In genomic region chr11:96413527-96413926, GRCm38 (mm10) we compare ENCODE assay signal across 7 mouse cellular contexts. TPM values are rescaled to one million over a fixed set of nuclear protein-coding genes. Genes with fewer than 3 reads are reported as not detected.
A peak's percentile ranks its signal among the peaks of the same experiment; 100 is the strongest.
DNase-seq lines count a peak whose midpoint lies in the region; ATAC-seq and TF ChIP-seq lines count a peak whose summit lies in the region.

No protein-coding gene starts in this region.

- H3K27me3 ChIP-seq in intestine, embryonic 14.5 days (replicated peaks; ENCODE audit: control insufficient read depth, insufficient read depth, low read length): no peaks in the 10 kb centered on the region
- H3K27me3 ChIP-seq in limb, embryonic 14.5 days (ENCODE audit: control insufficient read depth, insufficient read depth, low read length): peaks cover 18% of the 10 kb centered on the region

- 16% methylated on average over 8 of the region's 8 CpGs for WGBS in intestine, embryonic 14.5 days
- WGBS in limb, embryonic 14.5 days: 6% methylated on average over 8 of the region's 8 CpGs

- H3K36me3 ChIP-seq in intestine, embryonic 14.5 days (ENCODE audit: control insufficient read depth, insufficient read depth, low read length): no peaks in the 10 kb centered on the region
- no peaks in the 10 kb centered on the region for H3K36me3 ChIP-seq in limb, embryonic 14.5 days (ENCODE audit: control insufficient read depth, insufficient read depth, low read length)

- peak; percentile 37 for DNase-seq in urinary bladder, postnatal 25 days (ENCODE audit: low spot score)
- DNase-seq in urinary bladder, postnatal 10 days (ENCODE audit: low spot score): no peak
- DNase-seq in forelimb bud, embryonic 11.5 days (ENCODE audit: low read depth, low spot score): peak; percentile 74
- peak; percentile 69 for DNase-seq in intestine, embryonic 14.5 days (ENCODE audit: low spot score)
- DNase-seq in limb, embryonic 14.5 days (ENCODE audit: low spot score): peak; percentile 83
- peak; percentile 54 for DNase-seq in testis, postnatal 10 days (ENCODE audit: low spot score)

- no peak overlapping the region for H3K9ac ChIP-seq in intestine, embryonic 14.5 days (ENCODE audit: low read length)
- no peak overlapping the region for H3K9ac ChIP-seq in limb, embryonic 14.5 days (ENCODE audit: low read depth, low read length, severe bottlenecking)

- TF ChIP-seq POLR2A in limb, embryonic 14.5 days (IDR thresholded peaks at IDR 0.05; ENCODE audit: borderline replicate concordance, extremely low read depth, insufficient read depth, insufficient read length): no peak

- peaks cover 13% of the 10 kb centered on the region; the same call in 1 of the 2 replicates for H3K4me1 ChIP-seq in intestine, embryonic 14.5 days (replicated peaks; ENCODE audit: control insufficient read depth, insufficient read depth, low read length)
- peaks cover 14% of the 10 kb centered on the region; the same call in 1 of the 2 replicates for H3K4me1 ChIP-seq in limb, embryonic 14.5 days (ENCODE audit: control insufficient read depth, insufficient read depth, low read length)

- 0 out of 2 replicates have a peak, but pooled peaks cover 5% of the 10 kb centered on the region for H3K9me3 ChIP-seq in intestine, embryonic 14.5 days (ENCODE audit: control insufficient read depth, low read length)
- H3K9me3 ChIP-seq in limb, embryonic 14.5 days (ENCODE audit: control insufficient read depth, low read length): no peaks in the 10 kb centered on the region; the same call in 1 of the 2 replicates

- ATAC-seq in intestine, embryonic 14.5 days (replicated peaks; ENCODE audit: low FRiP score, low TSS enrichment, low read depth): peak; percentile 53; the same call in 1 of the 2 replicates
- ATAC-seq in limb, embryonic 14.5 days (ENCODE audit: low FRiP score, low read depth): peak; percentile 70
- ATAC-seq in activated CD4-positive, CD25-positive, alpha-beta regulatory T cell, adult 4 months: no peak

- H3K4me3 ChIP-seq in intestine, embryonic 14.5 days (ENCODE audit: low read depth, low read length): no peak overlapping the region
- H3K4me3 ChIP-seq in limb, embryonic 14.5 days (replicated peaks; ENCODE audit: low read length): no peak overlapping the region

- H3K4me2 ChIP-seq in intestine, embryonic 14.5 days (ENCODE audit: low read length): peak overlapping the region; percentile 16; the same call in 1 of the 2 replicates
- no peak overlapping the region; the same call in 1 of the 2 replicates for H3K4me2 ChIP-seq in limb, embryonic 14.5 days (replicated peaks; ENCODE audit: low read depth, low read length, severe bottlenecking)

- H3K27ac ChIP-seq in intestine, embryonic 14.5 days (ENCODE audit: low read depth): peak overlapping the region; percentile 19
- H3K27ac ChIP-seq in limb, embryonic 14.5 days (replicated peaks; ENCODE audit: low read depth, low read length): no peak overlapping the region; the same call in 1 of the 2 replicates

RNA-seq across cellular contexts. Expression of gene Hoxb1, which starts 48.0 kb away (rescaled TPM):
- 0.36 and 0.42 TPM in 2 replicates for polyA plus RNA-seq in intestine, embryonic 14.5 days (2014; fragmentation: Nextera tagmentation; extraction: Ambion mirVana)
- polyA plus RNA-seq in limb, embryonic 14.5 days (2012; rRNA removed): 0.11 TPM in 1 of 2 replicates, not detected in the other
- polyA plus RNA-seq in limb, embryonic 14.5 days (2014; fragmentation: Nextera tagmentation; extraction: Ambion mirVana): not detected in 2 replicates
- polyA plus RNA-seq in activated CD4-positive, CD25-positive, alpha-beta regulatory T cell, adult 4 months (2017; shearing (Covaris generic)): not detected

RNA-seq across cellular contexts. Expression of gene Skap1, which starts 50.9 kb away (rescaled TPM):
- polyA plus RNA-seq in intestine, embryonic 14.5 days (2014; fragmentation: Nextera tagmentation; extraction: Ambion mirVana): 0.87 and 1.7 TPM in 2 replicates
- polyA plus RNA-seq in limb, embryonic 14.5 days (2012; rRNA removed): 0.67 and 0.81 TPM in 2 replicates
- polyA plus RNA-seq in limb, embryonic 14.5 days (2014; fragmentation: Nextera tagmentation; extraction: Ambion mirVana): 1.9 and 2.1 TPM in 2 replicates
- polyA plus RNA-seq in activated CD4-positive, CD25-positive, alpha-beta regulatory T cell, adult 4 months (2017; shearing (Covaris generic)): 100 to 1,000 TPM; 615 to 687 TPM

Comparison
In these comparisons a context has a peak if more than half of its experiments do, and no peak if none do; other contexts are left out.
1. RNA of gene Skap1, which starts 50.9 kb away (polyA plus RNA-seq): 615 to 687 TPM in activated CD4-positive, CD25-positive, alpha-beta regulatory T cell, adult 4 months; 0.67 to 2.1 TPM in limb, embryonic 14.5 days and 0.87 to 1.7 TPM in intestine, embryonic 14.5 days; every median in the first group is over 100 times any median in the second.